24 mouse cellular contexts compared by ENCODE assay signal in the genomic region with DNA sequence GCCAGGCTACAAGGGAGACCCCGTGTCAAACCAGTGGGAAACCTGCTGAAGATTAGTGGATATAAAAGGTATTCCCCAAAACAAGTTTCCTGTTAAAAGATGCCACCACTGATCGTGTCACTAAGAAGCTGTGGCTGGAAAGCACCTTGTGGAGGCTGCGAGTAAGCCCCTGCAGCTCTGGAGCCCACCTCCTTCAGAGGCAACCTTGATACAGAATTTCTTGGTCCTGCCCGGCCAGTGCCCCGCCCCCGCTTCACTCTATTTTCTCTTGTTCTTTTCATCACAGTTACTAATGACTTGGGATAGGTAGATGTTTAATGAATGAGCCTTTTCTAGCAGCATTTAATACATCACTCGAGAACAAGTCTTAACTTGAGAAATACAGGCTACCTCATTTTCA.
"Had no signal": no experiment of that assay in that cellular context is flagged by ENCODE, and none has a peak within 500 bp of the region (broad histone marks: within the 10 kb centered on the region; RNA-seq: fewer than 3 reads in every experiment).

No protein-coding gene starts in this region.

- ATAC-seq: forebrain, embryonic 16.5 days; inflammation-experienced regulatory T-cells, adult 6 months; intestine, embryonic 15.5 days; intestine, postnatal 0 days had no signal

- H3K27me3 ChIP-seq: heart, embryonic 12.5 days; hindbrain, embryonic 13.5 days; hindbrain, embryonic 15.5 days; intestine, embryonic 15.5 days; limb, embryonic 13.5 days; limb, embryonic 15.5 days had no signal

- H3K9me3 ChIP-seq: heart, embryonic 10.5 days; heart, embryonic 12.5 days; hindbrain, embryonic 13.5 days; hindbrain, embryonic 15.5 days; intestine, embryonic 15.5 days; limb, embryonic 13.5 days; limb, embryonic 15.5 days had no signal

- H3K4me3 ChIP-seq: gastrocnemius, adult 2 months; heart, embryonic 10.5 days; heart, embryonic 12.5 days; hindbrain, embryonic 13.5 days; hindbrain, embryonic 15.5 days; intestine, embryonic 15.5 days; limb, embryonic 13.5 days; limb, embryonic 15.5 days had no signal

- H3K9ac ChIP-seq: heart, embryonic 12.5 days; hindbrain, embryonic 13.5 days; hindbrain, embryonic 15.5 days; intestine, embryonic 15.5 days; limb, embryonic 13.5 days; limb, embryonic 15.5 days had no signal

- H3K4me2 ChIP-seq: heart, embryonic 12.5 days; hindbrain, embryonic 13.5 days; hindbrain, embryonic 15.5 days; intestine, embryonic 15.5 days; limb, embryonic 13.5 days; limb, embryonic 15.5 days had no signal

- H3K27ac ChIP-seq: gastrocnemius, adult 2 months; heart, embryonic 10.5 days; hindbrain, embryonic 13.5 days; hindbrain, embryonic 15.5 days; intestine, embryonic 15.5 days; limb, embryonic 13.5 days; limb, embryonic 15.5 days had no signal

- H3K4me1 ChIP-seq: intestine, embryonic 15.5 days; limb, embryonic 13.5 days; limb, embryonic 15.5 days had no signal

- DNase-seq: gastrocnemius, adult 2 months; gastrocnemius, postnatal 10 days; gastrocnemius, postnatal 25 days; heart, adult 18-20 months; heart, postnatal 14 days; heart, postnatal 36 days; kidney, adult 18-20 months; kidney, adult 8-10 months; kidney, postnatal 10 days; kidney, postnatal 25 days; kidney, postnatal 4 days; layer of hippocampus, adult 9-11 months; layer of hippocampus, postnatal 36 days; left cerebral cortex, postnatal 4 days had no signal
